Mouse (Mus musculus) liver, postnatal 0 days (tissue): ENCODE measurements around the gene Gm17359. TPM values are rescaled to one million over a fixed set of nuclear protein-coding genes. Genes with fewer than 3 reads are reported as not detected.
"Not testable (repeated sequence)": the region's sequence is repeated elsewhere in the genome, so short reads cannot be mapped to it uniquely, and the experiment has no call there.

Source experiments
- ATAC-seq: fragments of 200-750 bp; cut with Nextera tagmentation; 2 replicates; pipeline ENCODE4 v1.8.0; 2017; ENCODE audit warnings: mild to moderate bottlenecking, moderate library complexity
- DNase-seq: peaks from one replicate; pipeline ENCODE4 v3.0.0-alpha.2; 2016
- H3K27ac ChIP-seq: fragments of 300-500 bp; sonication (generic); 2 replicates; pipeline ENCODE4 v1.5.1; 2014; ENCODE audit warnings: antibody characterized with exemption, moderate library complexity, mild to moderate bottlenecking, low read depth
- H3K27me3 ChIP-seq: fragments of 300-500 bp; sonication (generic); 2 replicates; pipeline ENCODE4 v1.6.1; 2014; ENCODE audit warnings: low read length, control low read depth, mixed read lengths; ENCODE audit not compliant: insufficient read depth
- H3K36me3 ChIP-seq: fragments of 300-500 bp; sonication (generic); replicated peaks from 2 replicates; pipeline ENCODE4 v1.6.1; 2014; ENCODE audit warnings: mild to moderate bottlenecking, control low read depth, low read length, moderate library complexity, mixed read lengths; ENCODE audit not compliant: insufficient read depth
- H3K4me1 ChIP-seq: fragments of 300-500 bp; sonication (generic); 2 replicates; pipeline ENCODE4 v1.6.1; 2014; ENCODE audit warnings: antibody characterized with exemption, mild to moderate bottlenecking, control low read depth; ENCODE audit not compliant: insufficient read depth
- H3K4me2 ChIP-seq: fragments of 300-500 bp; sonication (generic); 2 replicates; pipeline ENCODE4 v1.6.1; 2014; ENCODE audit warnings: low read depth, mild to moderate bottlenecking, low read length, moderate library complexity, mixed read lengths
- H3K4me3 ChIP-seq: fragments of 300-500 bp; sonication (generic); 2 replicates; pipeline ENCODE4 v1.5.1; 2014; ENCODE audit warnings: low read depth, low read length
- H3K9ac ChIP-seq: fragments of 300-500 bp; sonication (generic); replicated peaks from 2 replicates; pipeline ENCODE4 v1.6.1; 2014; ENCODE audit warnings: mild to moderate bottlenecking, moderate library complexity
- H3K9me3 ChIP-seq: fragments of 300-500 bp; sonication (generic); 2 replicates; pipeline ENCODE4 v1.6.1; 2016; ENCODE audit warnings: mild to moderate bottlenecking, control low read depth, low read length, mixed read lengths
- CTCF ChIP-seq: sonication (generic); IDR thresholded peaks from 2 replicates; pipeline ENCODE4 v1.5.1; 2016; ENCODE audit warnings: antibody characterized with exemption, low read depth
- EP300 ChIP-seq: IDR thresholded peaks from 2 replicates; pipeline ENCODE4 v1.6.1; 2016; ENCODE audit warnings: antibody characterized with exemption, low read depth, mild to moderate bottlenecking
- WGBS: fragments of 180-500 bp; shearing (Covaris S2); extraction: QIAGEN DNeasy Blood & Tissue Kit; methylation state at CpG from one replicate; pipeline ENCODE4 v1.1.7; 2014; ENCODE audit not compliant: insufficient replicate concordance; 5-methylcytosine and 5-hydroxymethylcytosine counted together
- polyA plus RNA-seq: library from polyadenylated mRNA; unstranded; fragments of >200 nt; fragmentation: Nextera tagmentation; extraction: Ambion mirVana; gene quantifications from 2 replicates; pipeline ENCODE4 v1.2.1, GENCODE M21; 2015

Gm17359 gene
- polyA plus RNA-seq, 1 experiment from 2014 or later: 0.09 TPM

GRCm38 (mm10) chr3:79438276-79438675 lies 101.8 kb downstream of the Gm17359 start:
- no peak overlapping the region for H3K27ac ChIP-seq
- no peaks in the 10 kb centered on the region for H3K27me3 ChIP-seq
- H3K36me3 ChIP-seq: no peaks in the 10 kb centered on the region
- DNase-seq (no peak), ATAC-seq (no peak)
- H3K9me3 ChIP-seq: no peaks in the 10 kb centered on the region
- H3K9ac ChIP-seq: no peak overlapping the region
- TF ChIP-seq CTCF (no peak), EP300 (no peak)
- WGBS: 80% methylated on average over 3 of the region's 3 CpGs
- no peaks in the 10 kb centered on the region for H3K4me1 ChIP-seq
- H3K4me3 ChIP-seq: no peak overlapping the region
- H3K4me2 ChIP-seq: no peak overlapping the region

DNA sequence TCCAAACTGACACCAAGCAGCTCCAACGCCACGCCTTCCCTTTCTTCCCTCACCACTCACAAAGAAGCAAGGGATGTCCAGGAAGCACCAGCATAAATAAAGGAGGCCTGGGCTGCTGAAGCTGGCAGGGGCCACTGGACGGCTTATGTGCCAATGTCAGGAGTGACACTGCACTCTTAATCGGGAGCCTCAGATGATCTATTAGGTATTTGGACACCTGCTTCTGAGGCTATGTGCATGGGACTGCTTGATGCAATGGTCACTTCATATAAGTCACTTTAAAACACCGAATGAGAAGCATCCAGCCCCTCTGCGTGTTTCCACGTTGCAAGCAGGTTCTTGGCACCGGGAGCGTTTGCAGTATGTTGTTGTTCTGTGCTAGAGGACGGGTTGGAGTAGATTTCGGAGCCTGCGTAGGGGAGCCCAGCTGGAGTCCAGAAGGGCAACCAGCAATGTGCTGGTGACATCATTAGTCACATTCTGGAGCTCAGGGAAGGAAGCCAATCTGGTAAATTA lies 104.6 kb downstream of the Gm17359 start:
- DNase-seq: no peak
- TF ChIP-seq CTCF (no peak), EP300 (no peak)
- no peak overlapping the region for H3K9ac ChIP-seq
- no peak overlapping the region for H3K27ac ChIP-seq
- H3K4me1 ChIP-seq: no peaks in the 10 kb centered on the region
- WGBS: 76% methylated on average over 12 of the region's 12 CpGs
- no peaks in the 10 kb centered on the region for H3K36me3 ChIP-seq
- H3K4me3 ChIP-seq: no peak overlapping the region
- no peak for ATAC-seq
- no peaks in the 10 kb centered on the region for H3K27me3 ChIP-seq
- H3K9me3 ChIP-seq: no peaks in the 10 kb centered on the region
- H3K4me2 ChIP-seq: no peak overlapping the region

GRCm38 (mm10) chr3:79443850-79444249 lies 107.4 kb downstream of the Gm17359 start:
- WGBS: 53% methylated on average over 4 of the region's 4 CpGs
- TF ChIP-seq EP300: no peak
- peak; percentile 13; the same call in 1 of the 2 replicates for TF ChIP-seq CTCF
- ATAC-seq: no peak
- H3K4me1 ChIP-seq: no peaks in the 10 kb centered on the region
- H3K27me3 ChIP-seq: no peaks in the 10 kb centered on the region
- no peak overlapping the region for H3K4me2 ChIP-seq
- no peaks in the 10 kb centered on the region for H3K9me3 ChIP-seq
- H3K36me3 ChIP-seq: no peaks in the 10 kb centered on the region
- H3K27ac ChIP-seq: no peak overlapping the region
- no peak overlapping the region for H3K9ac ChIP-seq
- no peak overlapping the region for H3K4me3 ChIP-seq
- no peak for DNase-seq

- no peaks in the 10 kb centered on the region for H3K4me1 ChIP-seq
- ATAC-seq (no peak), DNase-seq (no peak)
- no peak overlapping the region for H3K9ac ChIP-seq
- no peaks in the 10 kb centered on the region for H3K9me3 ChIP-seq
- H3K36me3 ChIP-seq: no peaks in the 10 kb centered on the region
- 68% methylated on average over 8 of the region's 8 CpGs for WGBS
- no peaks in the 10 kb centered on the region for H3K27me3 ChIP-seq
- H3K27ac ChIP-seq: no peak overlapping the region
- TF ChIP-seq CTCF: no peak
- no peak for TF ChIP-seq EP300
- no peak overlapping the region for H3K4me2 ChIP-seq
- H3K4me3 ChIP-seq: no peak overlapping the region
Observed at GRCm38 (mm10) chr3:79445041-79445440, 108.6 kb downstream of the Gm17359 start.

DNA sequence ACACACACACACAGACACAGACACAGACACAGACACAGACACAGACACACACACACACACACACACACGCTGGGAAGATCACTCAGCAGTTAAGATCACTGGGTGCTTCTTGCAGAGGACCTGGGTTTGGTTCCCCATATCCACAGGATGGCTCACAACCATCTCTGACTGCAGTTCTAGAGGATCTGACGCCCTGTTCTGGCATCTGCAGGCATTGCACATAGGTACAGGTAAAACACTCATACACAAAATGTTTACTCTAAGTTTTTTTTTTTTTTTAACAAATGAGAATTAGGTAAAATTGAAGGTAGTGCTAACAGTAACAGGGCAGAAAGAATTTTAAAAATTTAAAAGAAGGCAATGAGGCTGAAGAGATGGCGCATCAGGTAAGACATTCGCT lies 109.7 kb downstream of the Gm17359 start:
- Histone ChIP-seq H3K27me3 (no peaks in the 10 kb centered on the region), H3K9ac (no peak overlapping the region), H3K27ac (no peak overlapping the region), H3K36me3 (no peaks in the 10 kb centered on the region), H3K9me3 (no peaks in the 10 kb centered on the region), H3K4me1 (no peaks in the 10 kb centered on the region), H3K4me2 (no peak overlapping the region), H3K4me3 (no peak overlapping the region)
- DNase-seq (no peak), ATAC-seq (no peak)
- TF ChIP-seq EP300 (no peak), CTCF (no peak)
- 78% methylated on average over 4 of the region's 4 CpGs for WGBS

- H3K27ac ChIP-seq, H3K4me3 ChIP-seq, H3K9ac ChIP-seq, ATAC-seq, H3K36me3 ChIP-seq, DNase-seq, H3K9me3 ChIP-seq, H3K4me2 ChIP-seq, H3K4me1 ChIP-seq, H3K27me3 ChIP-seq: not testable (repeated sequence)
- 74% methylated on average over 3 of the region's 3 CpGs for WGBS
Observed at GRCm38 (mm10) chr3:79446648-79447047, 110.2 kb downstream of the Gm17359 start.

DNA sequence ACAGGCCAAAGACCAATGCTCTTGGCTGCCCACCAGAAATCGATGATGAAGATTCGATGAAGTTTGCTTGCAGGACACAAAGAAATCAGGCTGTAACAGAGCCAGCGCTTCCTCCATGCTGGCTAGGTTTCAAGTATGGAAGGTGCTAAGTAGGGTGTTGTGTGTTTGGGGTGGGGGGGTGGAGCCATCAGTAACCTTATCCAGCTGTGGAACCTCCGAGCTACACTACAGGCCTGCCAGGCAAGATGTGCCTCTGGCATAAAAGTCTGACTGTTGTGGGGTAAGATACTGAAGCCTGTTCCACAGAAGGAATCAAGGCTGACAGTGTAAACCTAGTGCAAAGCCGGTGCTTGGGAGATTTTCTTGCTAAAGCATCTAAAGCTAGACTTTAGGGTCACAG lies 112.0 kb downstream of the Gm17359 start:
- Histone ChIP-seq H3K27ac (no peak overlapping the region), H3K4me1 (no peaks in the 10 kb centered on the region), H3K36me3 (no peaks in the 10 kb centered on the region), H3K27me3 (no peaks in the 10 kb centered on the region), H3K9ac (no peak overlapping the region), H3K4me2 (no peak overlapping the region), H3K9me3 (no peaks in the 10 kb centered on the region), H3K4me3 (no peak overlapping the region)
- WGBS: 85% methylated on average over 5 of the region's 5 CpGs
- ATAC-seq (no peak), DNase-seq (no peak)
- no peak for TF ChIP-seq EP300
- TF ChIP-seq CTCF: no peak
